Mouse (Mus musculus) G1E (cell line): ENCODE data around the gene Spats2l. TPM values are rescaled to one million over a fixed set of nuclear protein-coding genes. Genes with fewer than 3 reads are reported as not detected.
A peak's percentile ranks its signal among the peaks of the same experiment; 100 is the strongest.

Experiments used
- ATAC-seq: 2 replicates; pipeline ENCODE4 v1.8.0; 2016; ENCODE audit warnings: mild to moderate bottlenecking; ENCODE audit not compliant: insufficient number of reproducible peaks, poor library complexity, low FRiP score, severe bottlenecking; ENCODE audit errors: extremely low read depth
- DNase-seq: peaks from one replicate; pipeline ENCODE4 v3.0.0; 2012; ENCODE audit warnings: low spot score
- H3K27me3 ChIP-seq: 2 replicates; pipeline ENCODE4 v1.6.1; 2012; ENCODE audit warnings: mild to moderate bottlenecking, low read length, inconsistent platforms; ENCODE audit not compliant: insufficient read depth
- H3K36me3 ChIP-seq: replicated peaks from 2 replicates; pipeline ENCODE3; 2012; ENCODE audit warnings: mild to moderate bottlenecking, inconsistent platforms
- H3K4me1 ChIP-seq: 2 replicates; pipeline ENCODE4 v1.6.1; 2012; ENCODE audit warnings: low read depth, low read length, inconsistent platforms, mixed read lengths; ENCODE audit not compliant: insufficient read depth
- H3K4me3 ChIP-seq: 2 replicates; pipeline ENCODE4 v1.5.1; 2012; ENCODE audit warnings: low read depth, mild to moderate bottlenecking, inconsistent platforms, low read length, moderate library complexity, mixed read lengths
- H3K9me3 ChIP-seq: replicated peaks from 2 replicates; pipeline ENCODE4 v1.6.1; 2012; ENCODE audit warnings: inconsistent platforms
- CTCF ChIP-seq: IDR thresholded peaks from 2 replicates; pipeline ENCODE4 v1.5.1; 2012; ENCODE audit warnings: low read depth, low read length, inconsistent platforms, mixed read lengths
- GATA1 ChIP-seq: IDR thresholded peaks from 2 replicates; pipeline ENCODE4 v1.6.1; 2012; ENCODE audit warnings: borderline replicate concordance, low read length, inconsistent platforms, mixed read lengths
- GATA2 ChIP-seq: IDR thresholded peaks from 2 replicates; pipeline ENCODE4 v1.6.1; 2012; ENCODE audit warnings: low read depth, low read length, inconsistent platforms, borderline replicate concordance
- POLR2AphosphoS5 ChIP-seq: IDR thresholded peaks from 2 replicates; pipeline ENCODE4 v1.6.1; 2012; ENCODE audit warnings: low read depth, low read length, inconsistent platforms; ENCODE audit not compliant: insufficient replicate concordance
- TAL1 ChIP-seq: conservative IDR thresholded peaks from 2 replicates; pipeline ENCODE4 v1.6.1; 2012; ENCODE audit warnings: low read depth, low read length, inconsistent platforms, mixed read lengths
- polyA plus RNA-seq: library from polyadenylated mRNA; stranded (reverse); fragments of >175 nt; gene quantifications from 2 replicates; pipeline ENCODE4 v1.2.3, GENCODE M21; 2012
- total RNA-seq, 2 experiments: library from RNA; stranded (forward) in 1 of 2; stranded (reverse) in 1 of 2; fragments of 200-1000 nt in 1 of 2; fragments of >200 nt in 1 of 2; fragmentation: Nextera tagmentation in 1 of 2; gene quantifications; 2 replicates each; pipeline ENCODE4 v1.2.3; 2014 to 2017

The Spats2l gene
- total and polyA plus RNA-seq, 3 experiments: 0.33 TPM; not detected in 2

- no peak overlapping the region for H3K4me3 ChIP-seq
- H3K27me3 ChIP-seq: no peaks in the 10 kb centered on the region; the same call in 1 of the 2 replicates
- TF ChIP-seq GATA2 (no peak), TAL1 (no peak), POLR2AphosphoS5 (no peak), CTCF (no peak), GATA1 (no peak)
- ATAC-seq (no peak), DNase-seq (no peak)
- no peaks in the 10 kb centered on the region for H3K36me3 ChIP-seq
- H3K4me1 ChIP-seq: no peaks in the 10 kb centered on the region
- no peaks in the 10 kb centered on the region for H3K9me3 ChIP-seq
These were observed 7.6 kb upstream of the Spats2l start for GRCm38 (mm10) chr1:57766396-57766795.

DNA sequence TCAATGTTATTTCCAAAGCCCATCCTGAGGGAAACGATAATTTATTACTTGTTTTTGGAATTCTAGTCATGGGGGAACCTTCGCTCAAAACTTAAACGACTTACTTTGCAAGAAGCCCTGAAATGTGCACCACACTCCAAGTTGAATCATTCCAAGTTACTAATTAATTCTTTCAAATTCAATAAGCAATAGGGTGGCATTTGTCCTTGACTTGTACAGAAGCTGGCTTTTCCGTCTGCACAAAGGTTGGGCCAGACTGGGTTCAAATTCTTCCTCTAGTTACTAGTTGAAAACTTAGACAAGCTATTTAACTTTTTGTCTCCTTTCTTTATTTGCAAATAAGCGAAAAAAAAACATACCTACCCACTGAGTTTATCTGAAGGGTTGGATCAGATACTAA is 636 bp upstream of the Spats2l start:
- no peak overlapping the region for H3K4me3 ChIP-seq
- peaks cover 14% of the 10 kb centered on the region; the same call in 1 of the 2 replicates for H3K27me3 ChIP-seq
- no peaks in the 10 kb centered on the region for H3K4me1 ChIP-seq
- DNase-seq: no peak
- peaks cover 13% of the 10 kb centered on the region for H3K9me3 ChIP-seq
- ATAC-seq: no peak
- no peaks in the 10 kb centered on the region for H3K36me3 ChIP-seq
- TF ChIP-seq TAL1: no peak
- no peak for TF ChIP-seq CTCF
- no peak for TF ChIP-seq POLR2AphosphoS5
- no peak for TF ChIP-seq GATA2
- no peak for TF ChIP-seq GATA1

GRCm38 (mm10) chr1:57774668-57775495 is 920 bp downstream of the Spats2l start:
- ATAC-seq (no peak), DNase-seq (no peak)
- TF ChIP-seq GATA1: no peak
- TF ChIP-seq TAL1: no peak
- no peak for TF ChIP-seq CTCF
- TF ChIP-seq GATA2: no peak
- no peak for TF ChIP-seq POLR2AphosphoS5
- Histone ChIP-seq H3K4me3 (peak overlapping the region; percentile 2; the same call in 1 of the 2 replicates), H3K36me3 (no peaks in the 10 kb centered on the region), H3K4me1 (no peaks in the 10 kb centered on the region), H3K9me3 (peaks cover 13% of the 10 kb centered on the region), H3K27me3 (peaks cover 14% of the 10 kb centered on the region; the same call in 1 of the 2 replicates)

- TF ChIP-seq GATA2: no peak
- no peak for TF ChIP-seq CTCF
- no peak for TF ChIP-seq POLR2AphosphoS5
- no peak for TF ChIP-seq TAL1
- TF ChIP-seq GATA1: no peak
- H3K9me3 ChIP-seq: peaks cover 13% of the 10 kb centered on the region
- H3K4me1 ChIP-seq: no peaks in the 10 kb centered on the region
- no peaks in the 10 kb centered on the region for H3K36me3 ChIP-seq
- H3K27me3 ChIP-seq: peaks cover 14% of the 10 kb centered on the region; the same call in 1 of the 2 replicates
- ATAC-seq (no peak), DNase-seq (no peak)
- H3K4me3 ChIP-seq: no peak overlapping the region
These were observed 1.5 kb downstream of the Spats2l start for GRCm38 (mm10) chr1:57775496-57775790.

GRCm38 (mm10) chr1:57776671-57777281 is 2.8 kb downstream of the Spats2l start:
- H3K4me3 ChIP-seq: no peak overlapping the region
- H3K36me3 ChIP-seq: no peaks in the 10 kb centered on the region
- H3K9me3 ChIP-seq: peaks cover 13% of the 10 kb centered on the region
- H3K4me1 ChIP-seq: no peaks in the 10 kb centered on the region
- ATAC-seq (no peak), DNase-seq (no peak)
- no peak for TF ChIP-seq CTCF
- TF ChIP-seq TAL1: no peak
- no peak for TF ChIP-seq POLR2AphosphoS5
- peaks cover 14% of the 10 kb centered on the region; the same call in 1 of the 2 replicates for H3K27me3 ChIP-seq

- no peaks in the 10 kb centered on the region for H3K36me3 ChIP-seq
- no peaks in the 10 kb centered on the region for H3K27me3 ChIP-seq
- ATAC-seq (no peak), DNase-seq (no peak)
- no peaks in the 10 kb centered on the region for H3K4me1 ChIP-seq
- H3K4me3 ChIP-seq: no peak overlapping the region
- TF ChIP-seq CTCF: no peak
- no peak for TF ChIP-seq POLR2AphosphoS5
- TF ChIP-seq GATA2: no peak
- TF ChIP-seq GATA1: no peak
- no peak for TF ChIP-seq TAL1
- H3K9me3 ChIP-seq: no peaks in the 10 kb centered on the region
These were observed 10.3 kb downstream of the Spats2l start for GRCm38 (mm10) chr1:57784300-57784699.
